Mouse (Mus musculus) liver, adult 10 weeks (tissue): ENCODE measurements around the gene 4930442H23Rik. TPM values are rescaled to one million over a fixed set of nuclear protein-coding genes. Genes with fewer than 3 reads are reported as not detected.

Experiments used
- polyA plus RNA-seq: library from polyadenylated mRNA; stranded (reverse); fragments of 350-450 nt; fragmentation: Illumina TruSeq; extraction: RNeasy Lipid Tissue Mini Kit (QIAGEN cat#74804); gene quantifications from one replicate; pipeline ENCODE4 v1.2.3, GENCODE M21; 2014; ENCODE audit warnings: low read depth, low replicate concordance

4930442H23Rik gene
- not detected for polyA plus RNA-seq

GRCm38 (mm10) chr10:81183805-81184204, at the start of gene 4930442H23Rik:
Gene 4930442H23Rik, minus strand, starts transcription at chr10:81183849.

GRCm38 (mm10) chr10:81232580-81233225, 49.1 kb upstream of the 4930442H23Rik start, which contains the start of gene Zfr2:
Gene Zfr2, plus strand, starts transcription at chr10:81233155.

GRCm38 (mm10) chr10:81230438-81231332, 47.0 kb upstream of the 4930442H23Rik start, which contains the start of gene Atcay:
Gene Atcay, minus strand, starts transcription at chr10:81230833.

GRCm38 (mm10) chr10:81201807-81202758, 18.4 kb upstream of the 4930442H23Rik start, which contains the start of gene Nmrk2:
Gene Nmrk2, minus strand, starts transcription at chr10:81202051.

GRCm38 (mm10) chr10:81182336-81183333, 1.0 kb downstream of the 4930442H23Rik start, which contains the start of gene Dapk3:
Gene Dapk3, plus strand, starts transcription at chr10:81183005.

GRCm38 (mm10) chr10:81176466-81177271, 7.0 kb downstream of the 4930442H23Rik start, which contains the start of gene Eef2:
Gene Eef2, plus strand, starts transcription at chr10:81176631.

GRCm38 (mm10) chr10:81167200-81168086, 16.2 kb downstream of the 4930442H23Rik start, which contains the start of gene Pias4:
Gene Pias4, minus strand, starts transcription at chr10:81167923.

GRCm38 (mm10) chr10:81134966-81135681, 48.5 kb downstream of the 4930442H23Rik start, which contains the start of gene Zbtb7a:
Gene Zbtb7a, plus strand, starts transcription at chr10:81135220.

Other genes starting within 250 kb of the 4930442H23Rik start
- gene Gng7, start 168.9 kb downstream of the 4930442H23Rik start, polyA plus RNA-seq, result 0.21 TPM
- gene Diras1, start 158.2 kb downstream of the 4930442H23Rik start, polyA plus RNA-seq, result not detected
- 0.29 TPM for gene Slc39a3, start 146.4 kb downstream of the 4930442H23Rik start, polyA plus RNA-seq
- gene Sgta, start 123.7 kb downstream of the 4930442H23Rik start, polyA plus RNA-seq, result 2.6 TPM
- gene Thop1, start 113.8 kb downstream of the 4930442H23Rik start, polyA plus RNA-seq, result 0.37 TPM
- gene Creb3l3, start 85.0 kb downstream of the 4930442H23Rik start, polyA plus RNA-seq, result 52.3 TPM
- 3.6 TPM for gene Map2k2, start 77.9 kb downstream of the 4930442H23Rik start, polyA plus RNA-seq
- gene Zbtb7a, start 48.6 kb downstream of the 4930442H23Rik start, polyA plus RNA-seq, result 6.0 TPM
- 0.61 TPM for gene Pias4, start 15.9 kb downstream of the 4930442H23Rik start, polyA plus RNA-seq
- gene Eef2, start 7.2 kb downstream of the 4930442H23Rik start, polyA plus RNA-seq, result 34.4 TPM
- gene Dapk3, start 844 bp downstream of the 4930442H23Rik start, polyA plus RNA-seq, result not detected
- not detected for gene Nmrk2, start 18.2 kb upstream of the 4930442H23Rik start, polyA plus RNA-seq
- not detected for gene Atcay, start 47.0 kb upstream of the 4930442H23Rik start, polyA plus RNA-seq
- not detected for gene Zfr2, start 49.3 kb upstream of the 4930442H23Rik start, polyA plus RNA-seq
- gene Matk, start 69.1 kb upstream of the 4930442H23Rik start, polyA plus RNA-seq, result not detected
- gene Mrpl54, start 83.1 kb upstream of the 4930442H23Rik start, polyA plus RNA-seq, result 4.6 TPM
- gene Apba3, start 83.1 kb upstream of the 4930442H23Rik start, polyA plus RNA-seq, result 1.1 TPM
- 1.4 TPM for gene Tjp3, start 107.7 kb upstream of the 4930442H23Rik start, polyA plus RNA-seq
- gene Pip5k1c, start 109.1 kb upstream of the 4930442H23Rik start, polyA plus RNA-seq, result 1.0 TPM
- gene Cactin, start 137.3 kb upstream of the 4930442H23Rik start, polyA plus RNA-seq, result 0.24 TPM
- not detected for gene Tbxa2r, start 144.9 kb upstream of the 4930442H23Rik start, polyA plus RNA-seq
- gene Gipc3, start 159.4 kb upstream of the 4930442H23Rik start, polyA plus RNA-seq, result not detected
- gene Hmg20b, start 166.6 kb upstream of the 4930442H23Rik start, polyA plus RNA-seq, result 4.2 TPM
- 0.24 TPM for gene Mfsd12, start 173.6 kb upstream of the 4930442H23Rik start, polyA plus RNA-seq
- not detected for gene 4930404N11Rik, start 182.0 kb upstream of the 4930442H23Rik start, polyA plus RNA-seq
- gene Fzr1, start 194.7 kb upstream of the 4930442H23Rik start, polyA plus RNA-seq, result 0.34 TPM
- not detected for gene Dohh, start 200.6 kb upstream of the 4930442H23Rik start, polyA plus RNA-seq
- not detected for gene Gm48551, start 200.6 kb upstream of the 4930442H23Rik start, polyA plus RNA-seq
- gene Gm48552, start 205.2 kb upstream of the 4930442H23Rik start, polyA plus RNA-seq, result not detected
- gene Smim24, start 209.2 kb upstream of the 4930442H23Rik start, polyA plus RNA-seq, result not detected